Mouse (Mus musculus) erythroblast, embryonic 14.5 days (primary cell): ENCODE data around the gene Slc8a1.

Experiments used
- GATA1 ChIP-seq: IDR thresholded peaks from 2 replicates; pipeline ENCODE4 v1.6.1; 2012; ENCODE audit warnings: low read length, inconsistent platforms, mixed read lengths
- TAL1 ChIP-seq: IDR thresholded peaks from 3 replicates; pipeline ENCODE4 v1.6.1; 2012; ENCODE audit warnings: low read length, inconsistent platforms, mixed read lengths

DNA sequence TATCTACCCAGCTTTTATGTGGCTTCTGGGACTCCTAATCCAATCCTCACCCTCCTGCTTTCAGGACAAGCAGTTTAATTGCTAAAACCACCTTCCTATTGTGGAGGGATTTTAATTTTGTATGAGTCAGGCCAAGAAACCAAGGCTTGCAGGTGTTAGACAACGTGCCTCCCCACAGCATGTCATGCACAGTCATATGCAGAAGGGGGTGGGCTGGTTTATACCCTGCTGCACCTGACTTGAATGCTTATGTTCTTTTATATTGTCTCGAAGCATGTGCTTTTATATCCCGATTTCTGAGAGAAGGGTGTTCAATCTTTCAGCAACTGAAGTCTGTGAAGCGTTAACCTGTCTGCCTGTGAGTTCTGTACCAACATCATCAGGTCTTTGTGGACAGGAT, 334.0 kb downstream of the Slc8a1 start:
- TF ChIP-seq GATA1 (no peak), TAL1 (no peak)
